Mouse (Mus musculus) thymus, postnatal 14 days (tissue): Measurements from ENCODE around the gene Nppa.

Experiments used
- DNase-seq: peaks from one replicate; pipeline ENCODE4 v3.0.0; 2021

Nppa gene

GRCm38 (mm10) chr4:148000202-148000772, at the start of gene Nppa:
Gene Nppa (plus strand): TSS chr4:148000722.
- no peak for DNase-seq

- DNase-seq: peak; percentile 42
Measured at GRCm38 (mm10) chr4:147953590-147953989, 46.9 kb upstream of the Nppa start.

GRCm38 (mm10) chr4:147957141-147957540, 43.4 kb upstream of the Nppa start:
- no peak for DNase-seq

DNA sequence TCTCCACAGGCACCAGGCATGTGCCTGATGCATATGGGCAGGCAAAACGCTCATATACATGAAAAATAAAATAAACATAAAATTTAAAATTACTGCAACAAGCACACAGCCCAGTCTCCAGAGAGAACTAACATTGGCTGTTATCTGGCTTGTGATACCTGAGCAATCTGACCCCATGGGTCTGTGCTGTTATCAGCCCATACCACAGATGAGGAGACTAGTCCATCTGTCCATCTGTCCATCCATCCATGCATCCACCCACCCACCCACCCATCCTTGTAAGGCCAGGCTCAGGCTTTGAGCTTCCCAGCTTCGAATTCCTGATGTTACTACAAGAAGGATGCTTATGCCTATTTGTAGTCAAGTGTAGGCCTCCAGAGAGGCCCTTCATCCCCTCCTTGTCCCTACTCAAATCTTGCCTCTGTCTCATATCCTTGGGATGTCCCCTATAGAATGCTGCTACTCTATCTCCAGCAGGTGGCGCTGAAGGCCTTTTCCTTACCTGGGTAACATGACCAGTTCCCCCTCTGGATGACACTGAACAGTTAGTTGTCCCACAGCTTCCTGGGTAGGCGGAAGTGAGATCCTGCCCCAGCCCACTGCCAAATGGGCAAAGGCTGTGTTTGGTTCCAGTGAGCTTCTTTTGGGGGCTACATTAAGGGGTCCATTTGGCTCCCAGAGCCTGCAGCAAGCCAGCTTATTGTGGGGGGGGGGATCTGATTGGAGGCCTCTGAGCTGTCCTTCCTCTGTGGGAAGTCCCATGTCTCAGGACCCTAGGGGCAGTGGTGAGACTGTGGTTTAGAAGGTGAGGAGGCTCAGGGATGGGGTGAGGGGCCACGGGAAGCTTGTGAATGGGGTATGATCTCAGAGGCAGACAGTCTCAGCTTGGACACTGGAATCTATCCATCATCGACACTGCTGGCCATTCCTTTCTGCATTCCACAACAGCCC, 40.4 kb upstream of the Nppa start:
- DNase-seq: peak; percentile 68

DNA sequence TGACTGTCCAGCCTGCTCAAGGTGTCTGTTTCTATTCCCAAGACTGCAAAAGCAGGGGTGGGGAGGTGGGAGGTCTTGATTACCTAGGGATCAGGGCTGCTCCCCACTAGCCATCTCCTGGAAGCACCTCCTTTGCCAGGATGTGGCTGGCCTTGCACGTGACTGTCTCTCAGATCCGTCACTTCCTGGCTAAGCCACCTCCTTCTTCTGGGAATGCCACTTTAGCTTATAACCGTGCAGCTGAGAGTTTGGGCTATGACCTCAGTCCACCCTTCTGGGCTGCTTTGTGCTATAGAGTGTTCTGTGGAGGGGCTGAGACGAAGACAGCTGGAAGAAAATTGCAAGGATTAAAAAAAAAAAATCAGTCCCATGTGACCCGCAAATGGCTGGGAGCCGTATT, 37.7 kb upstream of the Nppa start:
- no peak for DNase-seq

DNA sequence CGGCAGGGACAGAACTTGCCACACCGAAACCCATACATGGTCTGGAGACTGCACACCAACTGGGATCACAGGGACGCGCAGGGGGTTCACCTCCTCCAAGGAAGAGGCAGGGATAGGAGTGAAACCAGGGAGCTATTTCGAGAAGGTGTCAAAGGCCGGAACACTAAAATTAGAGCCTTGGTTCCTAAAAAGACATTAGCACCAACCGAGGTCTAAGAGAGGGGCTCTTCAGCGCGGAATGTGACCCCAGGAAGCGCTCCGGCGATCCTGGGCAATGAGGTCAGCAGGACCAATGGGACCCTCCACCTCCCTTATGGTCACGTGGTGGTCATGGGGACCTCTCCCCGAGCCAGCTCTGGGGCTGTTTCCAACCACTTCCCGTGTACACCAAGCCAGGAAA, 36.9 kb upstream of the Nppa start:
- DNase-seq: no peak

GRCm38 (mm10) chr4:147965712-147966111, 34.8 kb upstream of the Nppa start:
- DNase-seq: no peak

- no peak for DNase-seq
Measured at GRCm38 (mm10) chr4:147968816-147969215, 31.7 kb upstream of the Nppa start.

GRCm38 (mm10) chr4:147969337-147969736, 31.2 kb upstream of the Nppa start:
- DNase-seq: no peak

- DNase-seq: no peak
Measured at GRCm38 (mm10) chr4:147976237-147976636, 24.3 kb upstream of the Nppa start.

GRCm38 (mm10) chr4:147977726-147978125, 22.8 kb upstream of the Nppa start:
- DNase-seq: no peak

DNA sequence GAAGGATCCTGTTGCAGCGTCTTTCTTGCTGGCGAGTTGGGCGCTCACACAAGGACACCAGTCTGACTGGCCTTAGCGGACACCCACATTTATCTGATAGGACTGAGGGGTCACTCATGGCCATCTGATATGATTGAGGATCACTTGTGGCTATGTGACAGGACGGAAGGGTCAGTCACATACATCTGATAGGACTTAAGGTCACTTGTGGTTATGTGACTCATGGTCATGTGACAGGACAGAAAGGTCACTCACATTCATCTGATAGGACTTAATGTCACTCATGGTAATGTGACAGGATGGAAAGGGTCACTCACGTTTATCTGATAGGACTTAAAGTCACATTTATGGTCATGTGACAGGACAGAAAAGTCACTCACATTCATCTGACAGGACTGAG, 22.1 kb upstream of the Nppa start:
- no peak for DNase-seq

- DNase-seq: no peak
Measured at GRCm38 (mm10) chr4:147979441-147979860, 21.1 kb upstream of the Nppa start.

- no peak for DNase-seq
Measured at GRCm38 (mm10) chr4:147985205-147986132, 15.1 kb upstream of the Nppa start, which contains the start of gene Nppb. Gene Nppb (plus strand): TSS chr4:147985788.

DNA sequence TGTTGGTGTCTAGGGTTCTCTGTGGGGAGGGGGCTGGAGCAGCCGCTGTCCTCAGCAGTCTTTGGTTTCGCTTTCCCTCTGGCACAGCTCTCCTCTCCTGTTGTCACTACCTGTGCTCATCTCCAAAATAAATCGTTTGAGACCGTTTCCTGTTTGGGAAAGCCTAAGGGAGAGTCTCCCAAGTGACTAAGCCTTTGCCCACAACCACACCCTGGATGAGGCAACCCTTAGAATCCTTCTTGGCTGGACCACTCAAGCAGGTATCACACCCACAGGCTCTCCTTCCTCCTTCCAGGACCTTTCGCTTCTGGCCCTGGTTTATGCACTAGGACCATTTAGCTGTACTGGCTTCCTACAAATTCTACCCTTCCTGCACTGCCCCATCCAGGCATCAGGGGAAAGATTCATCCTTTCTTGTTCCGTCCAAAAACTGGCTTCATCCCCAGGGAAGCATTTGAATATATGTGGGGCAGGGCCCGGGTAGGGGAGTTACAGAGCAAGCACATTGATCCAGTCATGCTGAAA, 6.9 kb upstream of the Nppa start:
- DNase-seq: no peak

DNA sequence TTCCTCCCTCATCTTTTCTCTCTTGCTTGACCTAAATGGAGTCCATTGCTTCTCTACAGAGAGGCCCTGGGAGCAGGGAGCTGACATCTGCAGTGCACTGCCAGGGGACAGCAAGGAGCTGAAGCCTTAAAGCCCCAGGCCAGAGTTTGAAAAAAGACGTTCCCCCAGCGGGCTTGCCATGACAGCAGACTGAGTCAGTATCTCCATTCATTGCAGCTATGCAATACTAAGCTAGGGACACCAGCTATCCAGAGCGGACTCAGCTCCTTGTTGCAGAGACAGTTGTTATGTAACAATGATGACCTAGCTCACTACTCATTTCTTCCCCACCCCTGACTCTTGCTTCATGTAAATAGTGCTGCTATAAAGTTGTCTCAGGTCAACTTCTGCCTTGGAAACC, 5.2 kb upstream of the Nppa start:
- DNase-seq: no peak

GRCm38 (mm10) chr4:148001013-148001789, 679 bp downstream of the Nppa start:
- DNase-seq: no peak

GRCm38 (mm10) chr4:148001866-148002265, 1.3 kb downstream of the Nppa start:
- no peak for DNase-seq

GRCm38 (mm10) chr4:148004361-148004760, 3.8 kb downstream of the Nppa start:
- DNase-seq: no peak

- peak; percentile 12 for DNase-seq
Measured at GRCm38 (mm10) chr4:148008412-148008811, 7.9 kb downstream of the Nppa start.

GRCm38 (mm10) chr4:148009641-148010040, 9.1 kb downstream of the Nppa start:
- DNase-seq: no peak

GRCm38 (mm10) chr4:148011332-148011731, 10.8 kb downstream of the Nppa start:
- DNase-seq: no peak
